Mouse (Mus musculus): ENCODE data around the gene Trpm1. TPM values are rescaled to one million over a fixed set of nuclear protein-coding genes. Genes with fewer than 3 reads are reported as not detected.
"Not testable (repeated sequence)": the region's sequence is repeated elsewhere in the genome, so short reads cannot be mapped to it uniquely, and the experiment has no call there.

Gene Trpm1
- not detected for total RNA-seq (2021)
- long read RNA-seq, experiment 1, result 0 reads
- long read RNA-seq, experiment 2, result 0 reads

DNA sequence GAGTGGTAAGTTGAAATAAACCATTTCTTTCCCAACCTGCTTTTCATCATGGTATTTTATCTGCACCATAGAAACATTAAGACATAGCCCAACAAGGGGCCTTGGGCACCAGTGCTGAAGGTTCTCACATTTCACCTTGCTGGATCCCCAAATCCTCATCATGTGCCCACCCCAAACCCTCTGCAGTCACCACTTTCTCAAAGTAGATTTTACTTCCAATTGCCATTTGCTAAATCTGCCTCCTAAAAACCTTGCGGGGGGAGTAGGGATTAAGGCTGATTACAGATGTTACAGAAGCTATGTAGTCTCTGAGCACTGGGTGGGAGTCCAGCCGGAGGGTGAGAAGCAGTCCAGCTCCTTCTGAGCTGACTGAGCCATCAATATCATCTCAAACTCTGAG is at the start of gene Trpm1:
TSS of gene Trpm1 (plus strand) at position 301 of the 400 bp plus-strand sequence.
- no peak for DNase-seq (ENCODE audit: low spot score in 2 of 2)

DNA sequence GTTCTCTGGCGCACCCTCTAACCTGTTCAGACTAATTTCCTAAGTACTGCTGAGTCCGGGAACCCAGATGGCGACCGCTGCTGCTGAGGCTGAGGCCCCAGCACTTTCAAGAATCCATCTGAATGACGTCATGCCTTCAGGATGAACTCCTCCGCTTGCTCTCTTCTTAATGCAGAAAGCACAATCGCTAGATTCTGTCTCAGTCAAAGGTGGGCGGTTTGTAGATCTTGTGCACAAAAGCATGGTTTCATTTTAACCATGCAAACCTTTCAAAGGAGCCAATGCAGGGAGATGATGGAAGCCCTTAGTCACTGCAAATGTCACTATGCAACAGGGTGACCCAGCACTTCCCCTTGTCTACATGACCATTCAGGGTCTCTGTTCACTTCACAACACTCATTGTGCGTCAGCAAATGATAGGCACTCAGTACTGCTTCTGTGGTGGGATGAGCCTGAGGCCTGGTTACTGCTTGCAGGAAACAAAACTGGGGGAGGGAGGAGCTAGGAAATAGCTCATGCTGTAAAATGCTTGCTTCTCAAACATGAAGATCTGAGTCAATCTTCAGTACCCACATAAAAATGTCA is 31.4 kb upstream of the Trpm1 start:
- DNase-seq (ENCODE audit: low spot score in 2 of 2), result no peak

DNA sequence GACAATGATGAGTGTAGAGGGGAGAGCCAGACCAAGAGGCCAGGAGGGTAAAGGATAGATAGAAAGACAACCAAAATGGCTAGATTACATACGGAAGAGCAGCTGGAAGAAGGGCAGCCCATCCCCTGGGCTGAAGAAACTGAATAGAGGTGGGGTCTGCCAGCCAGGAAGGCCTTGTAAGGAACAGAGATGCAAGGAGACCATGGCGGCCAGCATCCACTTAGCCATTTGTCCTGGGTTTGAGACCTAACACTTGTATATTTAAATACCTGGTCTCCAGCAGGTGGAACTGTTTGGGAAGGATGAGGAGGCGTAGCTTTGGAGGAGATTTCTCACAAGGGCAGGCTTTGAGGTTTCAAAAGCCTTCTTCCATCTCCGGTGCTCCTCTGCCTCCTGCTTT is 29.9 kb upstream of the Trpm1 start:
- no peak for DNase-seq (ENCODE audit: low spot score in 2 of 2)

DNA sequence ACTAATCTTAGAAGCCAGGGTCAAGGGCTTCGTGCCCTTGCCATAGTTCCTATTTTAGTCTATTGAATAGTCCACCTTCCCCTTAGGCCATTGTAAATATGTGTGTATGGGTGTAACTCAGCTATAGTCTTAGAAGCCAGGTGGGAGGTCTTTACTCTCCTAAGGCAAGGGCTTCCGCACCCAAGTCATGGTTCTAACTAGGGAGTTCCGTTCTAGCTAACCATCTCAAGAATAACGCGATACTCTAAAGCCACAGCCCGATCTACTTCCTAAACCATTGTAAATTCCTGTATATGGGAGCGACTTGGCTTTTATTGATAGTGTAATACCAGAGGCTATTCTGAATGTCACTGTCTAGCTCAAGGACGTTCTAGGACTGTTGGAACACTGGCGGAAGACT is 27.6 kb upstream of the Trpm1 start:
- DNase-seq (ENCODE audit: low spot score in 2 of 2), result not testable (repeated sequence)

DNA sequence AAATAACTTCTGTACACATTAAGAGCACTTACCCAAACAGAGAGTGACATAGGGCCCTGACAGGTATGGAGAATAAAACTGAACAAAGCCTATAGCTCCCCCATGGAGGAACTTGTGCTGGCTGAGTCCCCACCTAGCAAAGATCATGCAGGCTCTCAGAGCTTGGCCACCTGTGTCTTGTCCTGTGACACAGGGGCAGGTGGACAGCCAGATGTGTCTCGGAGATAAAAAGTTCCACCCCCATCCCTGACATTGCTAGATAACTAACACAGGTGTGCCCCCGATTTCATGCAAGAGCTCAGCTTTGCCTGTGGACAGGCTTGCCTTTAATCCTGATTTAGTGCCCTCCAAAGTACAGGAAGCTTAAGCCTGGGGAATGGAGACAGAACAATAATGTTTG is 13.8 kb upstream of the Trpm1 start:
- no peak for DNase-seq (ENCODE audit: low spot score in 2 of 2)

DNA sequence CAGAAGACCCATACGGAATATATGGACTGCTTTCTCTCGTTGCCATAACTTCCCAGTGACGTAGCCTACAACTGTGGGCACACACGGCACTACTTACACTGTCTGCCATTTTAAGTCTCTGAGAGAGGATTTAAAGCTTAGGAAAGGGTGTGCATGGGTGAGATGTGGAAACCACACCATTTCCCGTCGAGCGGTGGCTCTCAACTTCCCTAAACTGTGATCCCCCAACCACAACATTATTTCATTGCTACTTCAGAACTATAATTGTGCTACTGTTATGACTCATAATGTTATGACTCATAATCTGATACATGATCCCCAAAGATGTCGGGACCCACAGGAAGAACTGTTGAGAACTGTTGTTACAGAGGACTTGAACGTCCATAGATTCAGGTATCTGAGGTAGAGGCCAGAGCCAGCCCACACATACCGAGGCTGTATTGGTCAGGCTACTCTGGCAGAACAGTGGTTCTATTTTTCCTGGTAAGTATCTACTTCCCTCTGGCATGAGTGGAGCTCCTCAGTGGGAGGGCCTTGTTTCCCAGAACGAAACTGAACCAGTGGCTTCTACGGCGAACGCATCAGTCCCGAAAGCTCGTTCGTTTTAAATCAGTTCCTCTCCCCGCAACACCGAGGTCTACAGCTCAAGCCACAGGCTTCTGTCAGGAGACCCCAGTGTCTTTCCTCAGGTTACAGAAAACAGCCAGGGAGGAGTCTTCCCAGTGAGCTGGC is 12.2 kb upstream of the Trpm1 start:
- DNase-seq (ENCODE audit: low spot score in 2 of 2), result no peak

DNA sequence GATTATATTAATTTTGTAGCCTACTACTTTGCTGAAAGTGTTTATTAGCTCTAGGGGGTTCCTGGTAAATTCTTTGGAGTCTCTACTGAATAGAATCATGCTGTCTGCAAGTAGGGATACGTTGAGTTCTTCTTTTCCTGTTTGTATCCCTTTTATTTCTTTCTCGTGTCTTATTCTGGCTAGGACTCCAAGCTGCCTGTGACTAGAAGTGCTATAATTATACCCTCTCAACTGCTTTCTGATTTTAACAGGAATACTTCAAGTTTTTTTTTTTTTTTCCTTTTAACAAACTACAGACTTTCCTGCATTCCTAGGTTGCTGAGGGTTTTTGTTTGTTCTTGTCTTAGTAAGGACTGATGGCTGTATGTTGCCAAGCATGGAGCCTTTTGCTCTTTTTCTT is 4.3 kb upstream of the Trpm1 start:
- no peak for DNase-seq (ENCODE audit: low spot score in 2 of 2)

DNA sequence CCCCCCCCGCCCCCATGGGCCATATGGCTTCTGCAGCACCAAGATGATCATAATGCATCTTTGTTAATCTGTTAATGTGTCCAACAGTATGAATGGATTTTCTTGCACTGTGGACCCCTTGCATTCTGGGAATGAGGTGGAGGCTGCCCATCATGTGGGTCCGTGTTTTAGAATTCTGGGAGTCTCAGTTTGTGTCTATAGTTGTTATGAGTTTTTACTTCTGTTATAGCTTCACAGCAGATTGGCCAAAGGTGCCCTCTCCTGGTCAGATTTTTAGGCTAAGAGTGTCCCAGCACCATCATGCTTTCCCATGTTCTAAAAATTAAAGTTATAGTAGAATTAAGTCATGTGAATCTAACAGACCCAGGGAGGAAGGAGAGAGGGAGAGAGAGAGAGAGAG is 3.9 kb upstream of the Trpm1 start:
- DNase-seq (ENCODE audit: low spot score in 2 of 2), result no peak

DNA sequence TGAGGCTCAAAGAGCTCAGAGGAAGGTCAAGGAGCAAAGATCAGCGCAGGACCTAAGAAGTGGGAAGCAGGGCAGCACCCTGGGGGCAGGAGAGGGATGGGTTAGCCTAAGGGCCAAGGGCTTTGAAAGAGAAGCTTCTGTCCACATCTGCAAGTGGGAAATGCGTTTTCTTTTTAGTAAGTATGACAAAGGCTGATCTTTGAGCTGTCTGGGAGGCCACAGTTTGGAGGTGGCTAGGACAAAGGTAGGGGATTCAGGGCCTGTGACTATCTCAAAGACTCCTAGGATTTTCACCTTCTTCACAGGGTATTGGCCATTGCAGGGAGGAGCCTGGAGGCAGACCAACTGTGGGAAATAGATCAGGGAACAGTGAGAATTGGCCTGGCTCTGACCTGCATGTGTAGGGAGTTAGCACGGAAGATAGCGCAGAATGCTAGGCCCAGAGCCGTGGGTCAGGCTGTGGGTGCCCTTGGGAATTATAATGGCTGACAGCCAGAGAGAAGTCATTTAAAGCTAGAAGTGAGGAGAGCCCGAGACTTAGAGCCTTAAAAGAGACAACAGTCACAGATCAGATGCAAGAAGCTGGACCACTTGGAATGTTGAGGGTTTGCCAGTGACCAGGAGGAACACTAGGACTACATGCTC is 3.1 kb upstream of the Trpm1 start:
- DNase-seq (ENCODE audit: low spot score in 2 of 2), result no peak

DNA sequence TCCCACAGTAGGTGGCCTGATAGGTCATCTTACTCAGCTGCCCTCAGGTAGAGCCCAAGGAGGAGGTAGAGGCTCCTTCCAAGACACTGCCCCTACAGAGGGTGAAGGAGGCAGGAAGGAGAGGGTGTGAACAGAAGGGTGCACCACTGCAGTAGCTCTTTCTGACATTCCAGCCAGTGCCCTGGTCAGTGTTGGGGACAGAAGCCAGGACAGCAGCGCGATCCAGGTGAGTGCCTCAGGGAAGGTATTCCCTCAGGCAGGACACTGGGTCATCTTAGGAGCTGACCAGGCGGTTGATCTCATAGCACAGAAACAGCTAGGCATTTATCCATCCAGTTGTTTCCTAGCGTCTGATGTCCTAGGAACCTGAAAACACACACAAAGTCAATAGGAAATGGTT is 1.6 kb downstream of the Trpm1 start:
- no peak for DNase-seq (ENCODE audit: low spot score in 2 of 2)

DNA sequence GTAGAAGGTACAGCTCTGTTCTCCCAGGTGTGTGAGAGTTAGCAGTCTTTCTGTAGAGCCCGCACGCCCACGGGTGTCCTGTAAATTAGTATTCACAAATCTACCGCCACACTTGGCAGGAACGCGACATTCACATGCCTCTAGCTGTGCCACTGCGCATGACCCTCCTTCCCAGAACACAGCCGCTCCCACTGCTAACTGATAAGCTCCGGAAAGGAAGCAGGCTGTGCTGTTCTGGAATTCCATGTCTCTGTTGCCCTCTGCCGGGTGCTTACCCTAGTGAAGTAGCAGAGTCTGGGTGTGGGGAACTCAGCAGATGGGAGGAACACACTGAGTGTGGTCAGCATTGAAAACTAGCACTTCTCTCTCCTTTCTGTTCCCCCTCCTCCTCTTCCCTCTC is 2.1 kb downstream of the Trpm1 start:
- DNase-seq (ENCODE audit: low spot score in 2 of 2), result peak; percentile 16 to 47

DNA sequence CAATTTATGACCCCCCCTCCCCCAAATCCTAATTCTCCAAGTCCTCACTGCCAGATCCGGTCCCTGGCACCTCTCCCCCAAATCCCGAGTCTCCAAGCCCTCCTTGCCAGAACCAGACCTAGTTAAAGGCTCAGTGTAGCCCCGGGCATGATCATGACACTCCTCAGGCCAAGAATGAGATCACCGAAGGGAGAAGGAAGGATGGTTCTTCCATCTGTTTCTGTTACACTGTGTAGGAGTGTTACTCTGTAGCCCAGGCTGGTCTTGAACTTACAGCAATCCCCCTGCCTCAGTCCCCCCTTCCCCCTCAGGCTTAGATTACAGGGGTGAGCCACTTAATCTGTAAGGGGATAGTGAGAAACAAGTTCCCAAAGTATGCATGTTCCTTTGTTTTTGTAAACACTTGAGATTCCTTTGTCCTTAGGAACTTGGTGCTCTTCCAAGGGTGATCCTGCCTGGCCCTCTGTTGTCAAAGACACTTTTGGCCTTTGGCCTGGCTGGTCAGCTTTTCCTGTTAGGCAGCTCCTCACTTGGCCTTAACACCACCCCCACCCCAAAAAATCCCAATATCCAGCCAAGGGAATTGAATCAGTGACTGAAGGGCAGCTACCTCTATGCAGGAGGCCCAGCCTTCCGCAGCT is 2.8 kb downstream of the Trpm1 start:
- no peak for DNase-seq (ENCODE audit: low spot score in 2 of 2)

DNA sequence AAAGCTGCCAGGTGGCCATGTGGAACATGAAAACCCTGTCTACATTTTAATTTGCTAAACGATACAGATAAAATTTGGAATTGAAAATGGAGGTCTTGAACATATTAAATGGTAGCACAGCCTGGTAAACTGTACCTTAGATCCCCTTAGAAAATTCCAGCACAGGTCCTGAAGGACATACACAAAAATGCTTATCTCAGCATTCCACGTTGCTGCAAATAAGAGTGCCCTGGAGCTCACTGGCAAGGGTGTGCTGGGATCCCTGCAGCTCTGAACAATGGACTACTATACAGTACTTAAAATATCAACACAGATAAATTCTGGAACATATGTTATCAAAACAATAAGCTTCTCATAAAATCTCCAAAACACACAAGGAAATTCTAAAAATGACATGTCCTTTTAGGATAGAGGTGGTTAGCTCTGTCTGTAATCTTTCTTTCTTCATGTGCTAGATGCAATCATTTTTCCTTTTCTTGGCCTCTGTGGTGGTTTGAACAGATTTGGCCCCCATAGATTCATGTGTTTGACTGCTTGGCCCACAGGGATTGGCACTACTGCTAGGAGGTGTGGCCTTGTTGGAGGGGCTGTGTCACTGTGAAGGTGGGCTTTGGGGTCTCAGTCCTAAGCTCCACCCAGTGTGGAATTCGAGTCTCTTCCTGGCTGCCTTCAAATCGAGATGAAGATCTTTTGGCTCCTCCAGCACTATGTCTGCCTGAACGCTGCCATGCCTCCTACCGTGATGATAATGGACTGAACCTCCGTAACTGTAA is 3.5 kb downstream of the Trpm1 start:
- no peak for DNase-seq (ENCODE audit: low spot score in 2 of 2)

DNA sequence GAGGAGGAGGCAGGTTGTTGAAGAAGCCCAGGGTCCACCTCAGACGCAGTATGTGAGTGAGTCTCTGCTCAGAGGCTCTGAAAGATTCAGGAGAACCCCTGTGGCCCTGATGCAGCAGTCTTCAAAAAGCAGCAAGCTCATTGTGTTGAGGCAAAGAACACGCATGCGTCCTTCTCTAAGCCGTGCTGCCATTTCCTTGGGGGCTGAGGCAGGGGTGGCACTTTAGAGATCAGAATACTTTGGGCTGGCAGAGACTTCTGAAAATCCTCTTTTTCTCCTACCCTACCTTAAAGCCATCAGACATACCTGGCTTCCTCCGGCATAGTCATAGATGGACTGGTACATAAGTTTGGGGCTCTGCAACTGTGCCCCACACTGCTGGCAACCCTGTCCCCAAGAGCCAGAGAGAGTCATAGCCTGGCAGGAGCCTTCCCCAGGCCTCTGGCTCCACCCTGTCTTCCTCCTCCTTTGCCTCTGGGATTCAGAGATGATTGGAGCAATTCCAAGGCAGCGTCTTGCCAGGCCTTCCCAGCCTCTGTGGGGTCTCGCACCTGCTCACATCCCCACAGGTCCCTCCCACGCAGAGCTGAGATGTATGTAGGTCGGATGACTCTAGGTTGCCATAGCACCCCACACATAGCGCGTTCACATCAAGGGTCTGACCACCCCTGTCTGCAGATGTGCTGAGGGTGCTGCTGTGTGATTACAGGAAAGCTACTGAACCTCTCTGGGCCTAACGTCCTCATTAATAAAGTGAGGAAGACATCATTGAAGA is 4.8 kb downstream of the Trpm1 start:
- DNase-seq (ENCODE audit: low spot score in 2 of 2), result no peak

DNA sequence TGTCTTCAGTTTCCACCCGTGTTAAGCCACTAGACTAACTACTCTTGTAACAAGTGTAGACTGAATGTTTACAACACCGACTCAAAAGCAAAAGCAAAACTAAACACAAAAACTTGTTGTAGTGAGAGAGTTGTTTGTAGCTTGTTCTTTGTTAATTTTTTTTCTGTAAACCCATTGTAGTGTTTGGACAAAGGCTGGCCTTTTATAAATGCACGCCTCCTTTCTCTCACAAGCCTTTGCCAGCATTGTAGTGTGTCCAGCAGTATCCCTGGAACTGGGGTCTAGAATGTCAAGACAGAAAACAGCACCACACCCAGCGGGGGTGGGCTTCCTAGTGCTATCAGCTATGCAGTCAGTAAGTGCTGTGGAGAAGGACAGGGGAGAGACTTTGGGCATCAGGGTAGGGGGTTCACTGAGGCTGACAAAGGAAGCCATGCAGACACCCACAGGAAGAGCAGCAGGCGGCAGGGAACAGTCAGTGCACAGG is 5.5 kb downstream of the Trpm1 start:
- DNase-seq (ENCODE audit: low spot score in 2 of 2), result no peak

DNA sequence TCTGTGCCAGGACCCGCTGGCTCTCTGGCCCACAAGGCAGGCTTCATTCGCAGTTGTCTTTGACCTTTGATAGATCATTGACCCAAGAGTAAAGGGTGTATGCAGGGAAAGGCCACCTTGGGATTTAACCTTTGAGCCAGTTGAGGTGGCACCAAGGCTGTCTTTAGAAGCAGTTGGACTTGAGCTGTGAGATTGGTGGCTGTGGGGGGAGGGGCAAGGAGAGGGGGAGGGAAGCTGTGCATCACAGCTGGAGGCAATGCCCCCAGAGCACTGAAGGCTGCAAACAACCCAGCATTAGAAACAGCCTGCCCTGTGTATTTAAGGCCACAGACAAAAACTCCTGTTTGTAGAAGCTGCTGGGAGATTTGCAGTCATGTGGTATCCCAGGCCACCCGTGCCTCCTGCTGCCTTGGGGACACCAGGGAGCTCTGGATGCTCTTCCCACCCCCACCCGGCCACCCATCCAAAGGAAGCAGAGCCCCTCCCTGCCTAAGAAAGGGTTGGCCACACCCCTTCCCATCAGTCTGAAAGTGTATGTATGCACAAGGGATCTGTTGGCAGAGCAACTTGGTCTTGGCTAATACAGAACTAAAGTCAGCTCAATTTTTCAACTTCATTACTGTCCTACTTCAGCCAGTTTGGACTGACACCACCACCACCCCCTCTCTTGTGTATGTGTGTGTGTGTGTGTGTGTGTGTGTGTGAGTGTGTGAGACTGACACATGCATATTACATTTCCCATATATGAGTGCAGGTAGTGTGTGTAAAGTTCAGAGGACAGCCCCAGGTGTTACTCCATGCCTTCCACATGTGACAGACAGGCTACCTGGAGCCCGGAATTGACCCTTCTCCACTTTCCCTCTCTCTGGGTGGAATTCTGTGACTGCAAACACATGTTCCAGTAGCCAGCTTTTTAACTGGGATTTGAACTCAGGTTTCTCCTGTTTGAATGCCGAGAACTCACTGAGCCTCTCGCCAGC is 6.3 kb downstream of the Trpm1 start:
- no peak for DNase-seq (ENCODE audit: low spot score in 2 of 2)

DNA sequence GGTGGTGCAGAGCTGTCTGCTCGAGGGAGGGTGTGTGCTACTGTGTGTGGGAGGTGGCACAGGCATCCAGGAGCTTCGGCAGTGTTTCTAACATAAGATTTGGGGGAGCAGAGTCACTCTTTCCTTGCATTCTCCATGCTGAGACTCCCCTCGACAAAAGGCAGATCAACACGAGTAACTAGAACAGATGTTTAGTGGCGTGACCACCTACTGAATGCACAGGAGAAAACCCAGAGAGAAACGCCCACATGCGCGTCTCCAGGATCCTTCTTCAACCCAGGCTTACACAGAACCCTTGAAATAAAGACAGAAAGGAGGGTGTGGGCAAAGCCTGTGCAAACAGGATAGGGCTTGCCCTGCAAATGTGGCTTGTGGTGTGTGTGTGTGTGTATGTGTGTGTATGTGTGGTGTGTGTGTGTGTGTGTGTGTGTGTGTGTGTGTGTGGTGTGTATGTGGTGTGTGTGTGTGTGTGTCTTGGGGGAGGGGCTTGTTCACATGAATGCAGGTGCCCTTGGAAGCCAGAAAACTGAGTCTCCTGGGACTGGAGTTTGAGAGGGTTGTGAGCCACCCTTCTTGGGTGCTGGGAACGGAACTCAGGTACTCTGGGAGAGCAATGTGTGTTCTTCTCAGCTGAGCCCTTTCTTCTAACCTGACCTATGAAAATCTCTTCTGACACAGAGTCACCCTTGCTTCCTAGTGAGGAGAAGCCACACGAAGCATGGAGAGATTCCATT is 7.3 kb downstream of the Trpm1 start:
- DNase-seq (ENCODE audit: low spot score in 2 of 2), result no peak

DNA sequence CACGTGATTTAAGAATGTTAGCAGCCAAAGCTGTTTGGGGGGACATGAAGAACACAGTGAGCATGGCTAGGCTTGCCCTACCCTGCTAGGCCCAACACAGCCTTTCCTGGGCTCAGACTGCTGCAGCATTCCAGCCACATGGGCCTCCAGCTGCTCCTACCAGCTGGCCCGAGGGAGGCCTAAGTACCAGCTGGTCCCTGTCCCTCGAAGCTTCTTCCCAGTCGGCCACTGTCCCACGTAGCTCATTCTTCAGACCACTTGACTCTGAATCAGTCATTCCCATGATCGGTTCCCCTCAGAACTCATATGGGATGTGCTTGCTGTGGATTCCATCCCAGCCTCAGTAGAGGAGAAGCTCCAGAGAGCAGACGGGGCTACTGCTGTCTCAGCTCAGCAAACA is 8.4 kb downstream of the Trpm1 start:
- no peak for DNase-seq (ENCODE audit: low spot score in 2 of 2)

DNA sequence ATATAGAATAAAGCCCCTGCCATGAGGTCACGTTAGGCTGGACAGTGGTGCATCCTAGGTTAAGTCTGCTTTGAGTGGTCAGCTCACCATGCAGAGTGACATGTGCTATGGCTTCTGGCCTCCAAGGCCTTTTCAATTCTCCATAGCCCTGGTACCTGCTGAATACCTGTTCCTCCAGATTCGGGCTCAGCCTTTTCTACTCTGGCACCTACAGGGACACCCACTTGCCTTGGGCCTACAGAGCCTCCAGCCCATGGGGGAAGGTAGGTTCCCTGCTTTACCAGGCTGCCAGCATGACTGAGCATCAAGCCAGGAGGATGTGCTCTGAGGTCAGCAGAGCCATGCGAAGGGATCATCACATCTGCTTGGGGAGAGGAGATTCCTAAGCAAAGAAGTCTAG is 9.5 kb downstream of the Trpm1 start:
- no peak for DNase-seq (ENCODE audit: low spot score in 2 of 2)
